In genomic region chr11:120086702-120087152, GRCm38 (mm10) we compare ENCODE assay signal across 8 mouse cellular contexts. TPM values are rescaled to one million over a fixed set of nuclear protein-coding genes. Genes with fewer than 3 reads are reported as not detected.
DNase-seq lines count a peak whose midpoint lies in the region; ATAC-seq lines count a peak whose summit lies in the region.

Gene Cep131, minus strand, starts transcription at chr11:120086827.

- peak within 1 kb of the TSS; percentile 73 for H3K4me2 ChIP-seq in hindbrain, embryonic 15.5 days

- H3K4me3 ChIP-seq in hindbrain, embryonic 15.5 days, result peak within 1 kb of the TSS; percentile 89

- H3K4me1 ChIP-seq in hindbrain, embryonic 15.5 days (replicated peaks), result peaks cover 18% of the 10 kb centered on the region

- under 1% methylated on average over 41 of the region's 42 CpGs for WGBS in hindbrain, embryonic 15.5 days

- ATAC-seq in hindbrain, embryonic 15.5 days (ENCODE audit: low FRiP score, low read depth), result peak; percentile 99

- peak; percentile 96 for DNase-seq in T-cell, adult 2 months (ENCODE audit: low spot score)
- DNase-seq in cerebellum, postnatal 36 days, result peak; percentile 96 to 97
- peak; percentile 95 to 98 for DNase-seq in frontal cortex, postnatal 36 days (ENCODE audit: low spot score in 2 of 2)
- peak; percentile 97 for DNase-seq in left cerebral cortex, adult 11 months (ENCODE audit: low spot score)
- peak; percentile 98 to 99 for DNase-seq in lung, postnatal 4 days
- DNase-seq in retina, postnatal 7 days (ENCODE audit: low read depth, low spot score), result peak; percentile 94
- peak; percentile 87 for DNase-seq in urinary bladder, adult 2 months (ENCODE audit: low spot score)

- H3K9me3 ChIP-seq in hindbrain, embryonic 15.5 days, result no peaks in the 10 kb centered on the region

- peaks cover 18% of the 10 kb centered on the region for H3K36me3 ChIP-seq in hindbrain, embryonic 15.5 days

- H3K27ac ChIP-seq in hindbrain, embryonic 15.5 days (replicated peaks), result peak within 1 kb of the TSS; percentile 89

- H3K9ac ChIP-seq in hindbrain, embryonic 15.5 days, result peak within 1 kb of the TSS; percentile 98

- H3K27me3 ChIP-seq in hindbrain, embryonic 15.5 days, result no peaks in the 10 kb centered on the region

RNA-seq across cellular contexts. Expression of gene Cep131, which starts in this region (rescaled TPM):
- polyA plus RNA-seq in hindbrain, embryonic 15.5 days (2015; fragmentation: Nextera tagmentation; extraction: Ambion mirVana), result 31.0 and 32.9 TPM in 2 replicates
- 7.6 and 10.5 TPM in 2 replicates for polyA plus RNA-seq in urinary bladder, adult 2 months (2012; rRNA removed)

Comparison
In these comparisons a context has a peak if more than half of its experiments do, and no peak if none do; other contexts are left out.
1. Peak in every context shown above with its lines: DNase-seq, ATAC-seq, H3K4me3 ChIP-seq and H3K27ac ChIP-seq.